Mouse (Mus musculus): ENCODE results near the gene Smyd1. TPM values are rescaled to one million over a fixed set of nuclear protein-coding genes. Genes with fewer than 3 reads are reported as not detected.
"Not testable (repeated sequence)": the region's sequence is repeated elsewhere in the genome, so short reads cannot be mapped to it uniquely, and the experiment has no call there.

Smyd1 gene
- total and polyA plus RNA-seq, 3 experiments: 0.08 to 0.37 (median 0.08) TPM

DNA sequence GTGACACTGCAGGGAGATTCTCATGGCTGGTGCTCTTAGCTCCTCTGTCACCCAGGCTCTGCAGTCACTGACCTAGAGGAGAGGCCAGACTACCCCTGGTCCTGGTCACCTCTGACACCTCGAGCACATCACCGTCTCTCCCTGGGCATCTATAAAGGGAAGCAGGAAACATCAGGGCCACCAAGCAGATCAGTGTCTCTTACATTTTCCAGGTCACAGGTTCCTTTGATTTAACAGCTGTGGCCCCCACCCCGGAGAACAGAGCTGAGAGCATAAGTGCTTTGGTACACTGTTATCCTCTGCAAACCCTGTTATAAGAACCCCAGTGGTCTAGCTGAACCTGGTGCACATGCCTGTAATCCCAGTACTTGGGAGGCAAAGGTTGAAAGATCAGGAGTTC is 11.0 kb upstream of the Smyd1 start:
- dilution Hi-C loops (cut with MboI; ENCODE audit: extremely low pct_ligation_motif_present, extremely low pct_unique_long_range_greater_than_20kb, low sequenced_read_pairs): no loop called here
- H3K4me2 ChIP-seq (ENCODE audit: insufficient read depth, low read depth, poor library complexity, severe bottlenecking): no peak overlapping the region
- H3K9me3 ChIP-seq (replicated peaks; ENCODE audit: low read length): no peaks in the 10 kb centered on the region
- H3K79me2 ChIP-seq (replicated peaks; ENCODE audit: control insufficient read depth, extremely low read depth, insufficient read depth, poor library complexity, severe bottlenecking): no peaks in the 10 kb centered on the region
- no peaks in the 10 kb centered on the region for H3K27me3 ChIP-seq (replicated peaks)
- in situ Hi-C loops (cut with MboI; ENCODE audit: low pct_ligation_motif_present, low pct_unique_long_range_greater_than_20kb, low sequenced_read_pairs): no loop called here
- no peak overlapping the region for H3K4me3 ChIP-seq (replicated peaks in 1 of 3; ENCODE audit: low read depth in 2 of 3, low read length in 2 of 3, poor library complexity in 1 of 3)
- H3K4me1 ChIP-seq (ENCODE audit: control insufficient read depth in 1 of 2, insufficient read depth in 2 of 2): no peaks in the 10 kb centered on the region
- no peaks in the 10 kb centered on the region for H3K36me3 ChIP-seq (replicated peaks in 1 of 2; ENCODE audit: control insufficient read depth in 1 of 2, insufficient read depth in 1 of 2, low read length in 1 of 2)
- DNase-seq (ENCODE audit: extremely low read depth): no peak
- no peak for TF ChIP-seq ZC3H11A (IDR thresholded peaks at IDR 0.05; ENCODE audit: low read depth, low read length)
- TF ChIP-seq MEF2A (IDR thresholded peaks at IDR 0.05; ENCODE audit: borderline replicate concordance, low read depth, low read length): no peak
- TF ChIP-seq ZNF384 (IDR thresholded peaks at IDR 0.05; ENCODE audit: low read depth, low read length): no peak
- no peak for TF ChIP-seq SMC3 (IDR thresholded peaks at IDR 0.05; ENCODE audit: low read depth, low read length)
- TF ChIP-seq MAX (IDR thresholded peaks at IDR 0.05; ENCODE audit: low read length): no peak
- TF ChIP-seq EP300 (IDR thresholded peaks at IDR 0.05; ENCODE audit: low read length): no peak
- no peak for TF ChIP-seq USF1 (IDR thresholded peaks at IDR 0.05; ENCODE audit: low read depth, low read length)
- no peak for TF ChIP-seq JUND (conservative IDR thresholded peaks at IDR 0.05; ENCODE audit: low read depth, low read length)
- no peak for TF ChIP-seq ZKSCAN1 (IDR thresholded peaks at IDR 0.05; ENCODE audit: borderline replicate concordance, low read depth, low read length)
- TF ChIP-seq CHD2 (IDR thresholded peaks at IDR 0.05; ENCODE audit: low read length): no peak
- TF ChIP-seq POLR2A (IDR thresholded peaks at IDR 0.05; ENCODE audit: low read depth, low read length): no peak
- no peak for TF ChIP-seq NELFE (IDR thresholded peaks at IDR 0.05; ENCODE audit: low read depth, low read length)
- no peak for TF ChIP-seq MAZ (IDR thresholded peaks at IDR 0.05; ENCODE audit: low read depth, low read length)
- TF ChIP-seq JUN (IDR thresholded peaks at IDR 0.05; ENCODE audit: insufficient read depth, low read depth, low read length): no peak
- TF ChIP-seq UBTF (IDR thresholded peaks at IDR 0.05; ENCODE audit: low read depth, low read length): no peak
- H3K27ac ChIP-seq (ENCODE audit: insufficient read depth, low read depth): no peak overlapping the region
- no peak overlapping the region for H3K9ac ChIP-seq (ENCODE audit: insufficient read depth, low read depth)

DNA sequence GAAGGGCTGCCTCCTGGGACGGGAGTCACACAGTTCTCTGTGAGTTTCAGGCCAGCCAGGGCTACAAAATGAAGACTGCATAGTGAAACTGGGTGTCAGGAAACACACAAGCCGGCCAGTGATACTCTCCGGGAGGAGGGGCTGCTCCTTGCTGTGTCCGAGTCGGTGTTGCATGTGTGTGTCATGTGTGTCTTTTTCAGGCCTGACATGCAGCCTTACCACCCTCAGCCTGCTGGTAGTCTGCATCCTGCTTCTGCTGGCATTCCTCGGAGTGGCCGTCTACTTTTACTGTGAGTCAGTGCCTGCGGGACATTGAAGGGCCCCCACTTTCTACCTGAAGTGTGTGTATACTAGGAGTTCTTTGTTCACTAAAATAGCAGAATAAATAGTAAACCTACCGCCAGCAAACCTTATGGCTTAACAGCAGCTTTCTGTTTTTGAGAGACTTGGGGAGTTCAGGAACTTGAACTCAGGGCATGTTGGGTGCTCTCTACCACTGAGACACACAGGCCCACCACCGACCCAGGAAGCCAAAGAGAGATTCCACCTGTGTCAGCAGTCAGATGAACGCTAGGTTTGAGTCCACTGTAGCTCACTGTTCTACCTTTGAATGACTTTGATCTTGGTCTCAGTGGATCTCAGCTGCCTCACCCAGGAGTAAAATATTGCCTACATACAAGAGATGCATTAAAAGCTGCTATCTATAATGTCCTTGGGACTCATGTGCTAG is 10.4 kb upstream of the Smyd1 start:
- dilution Hi-C loops (cut with MboI; ENCODE audit: extremely low pct_ligation_motif_present, extremely low pct_unique_long_range_greater_than_20kb, low sequenced_read_pairs): no loop called here
- H3K27me3 ChIP-seq (replicated peaks): no peaks in the 10 kb centered on the region
- H3K9ac ChIP-seq (ENCODE audit: insufficient read depth, low read depth): no peak overlapping the region
- no peak overlapping the region for H3K4me2 ChIP-seq (ENCODE audit: insufficient read depth, low read depth, poor library complexity, severe bottlenecking)
- no peak for TF ChIP-seq E2F4 (IDR thresholded peaks at IDR 0.05; ENCODE audit: insufficient replicate concordance, low read depth, low read length)
- TF ChIP-seq JUND (conservative IDR thresholded peaks at IDR 0.05; ENCODE audit: low read depth, low read length): no peak
- no peak for TF ChIP-seq USF2 (conservative IDR thresholded peaks at IDR 0.05; ENCODE audit: low read depth, low read length)
- no peak for TF ChIP-seq MEF2A (IDR thresholded peaks at IDR 0.05; ENCODE audit: borderline replicate concordance, low read depth, low read length)
- TF ChIP-seq MAZ (IDR thresholded peaks at IDR 0.05; ENCODE audit: low read depth, low read length): no peak
- no peak for TF ChIP-seq MXI1 (IDR thresholded peaks at IDR 0.05; ENCODE audit: low read depth, low read length)
- no peak for TF ChIP-seq MYC (IDR thresholded peaks at IDR 0.05; ENCODE audit: low read depth, low read length)
- no peak for TF ChIP-seq TCF12 (IDR thresholded peaks at IDR 0.05; ENCODE audit: low read depth, low read length)
- TF ChIP-seq ZKSCAN1 (IDR thresholded peaks at IDR 0.05; ENCODE audit: borderline replicate concordance, low read depth, low read length): no peak
- no peak for TF ChIP-seq PAX5 (IDR thresholded peaks at IDR 0.05; ENCODE audit: low read length)
- no peak for TF ChIP-seq IRF4 (IDR thresholded peaks at IDR 0.05; ENCODE audit: low read depth, low read length)
- TF ChIP-seq TBP (conservative IDR thresholded peaks at IDR 0.05; ENCODE audit: low read depth, low read length): no peak
- TF ChIP-seq SMC3 (IDR thresholded peaks at IDR 0.05; ENCODE audit: low read depth, low read length): no peak
- no peak for TF ChIP-seq ZMIZ1 (IDR thresholded peaks at IDR 0.05; ENCODE audit: low read depth, low read length)
- no peak for TF ChIP-seq CTCF (conservative IDR thresholded peaks at IDR 0.05 in 1 of 2, IDR thresholded peaks at IDR 0.05 in 1 of 2; ENCODE audit: low read depth in 2 of 2, low read length in 2 of 2)
- TF ChIP-seq SIN3A (IDR thresholded peaks at IDR 0.05; ENCODE audit: low read length): no peak
- TF ChIP-seq JUN (IDR thresholded peaks at IDR 0.05; ENCODE audit: insufficient read depth, low read depth, low read length): no peak
- no peaks in the 10 kb centered on the region for H3K9me3 ChIP-seq (replicated peaks; ENCODE audit: low read length)
- no peak for DNase-seq (ENCODE audit: extremely low read depth)
- no peaks in the 10 kb centered on the region for H3K79me2 ChIP-seq (replicated peaks; ENCODE audit: control insufficient read depth, extremely low read depth, insufficient read depth, poor library complexity, severe bottlenecking)
- H3K4me1 ChIP-seq (ENCODE audit: control insufficient read depth in 1 of 2, insufficient read depth in 2 of 2): no peaks in the 10 kb centered on the region
- H3K4me3 ChIP-seq (replicated peaks in 1 of 3; ENCODE audit: low read depth in 2 of 3, low read length in 2 of 3, poor library complexity in 1 of 3): no peak overlapping the region
- in situ Hi-C loops (cut with MboI; ENCODE audit: low pct_ligation_motif_present, low pct_unique_long_range_greater_than_20kb, low sequenced_read_pairs): no loop called here
- no peak overlapping the region for H3K27ac ChIP-seq (ENCODE audit: insufficient read depth, low read depth)
- H3K36me3 ChIP-seq (replicated peaks in 1 of 2; ENCODE audit: control insufficient read depth in 1 of 2, insufficient read depth in 1 of 2, low read length in 1 of 2): no peaks in the 10 kb centered on the region

DNA sequence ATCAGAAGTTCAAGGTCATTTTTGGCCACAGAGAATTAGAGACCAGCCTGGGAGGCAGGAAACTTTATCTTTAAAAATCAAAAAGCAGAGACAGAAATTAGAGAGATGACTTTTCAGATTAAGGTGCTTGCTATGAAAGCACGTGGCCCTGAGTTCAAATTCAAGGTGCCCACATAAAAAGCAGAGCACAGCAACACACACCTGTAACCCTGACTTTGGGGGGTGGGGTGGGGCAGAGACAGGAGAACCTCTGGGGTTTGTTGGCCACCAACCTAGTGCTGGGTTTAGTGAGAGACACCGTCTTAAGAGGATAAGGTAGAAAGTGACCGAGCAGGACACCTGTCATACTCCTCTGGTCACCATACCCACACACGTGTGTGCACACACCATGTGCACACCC is 9.5 kb upstream of the Smyd1 start:
- in situ Hi-C loops (cut with MboI; ENCODE audit: low pct_ligation_motif_present, low pct_unique_long_range_greater_than_20kb, low sequenced_read_pairs); H3K9me3 ChIP-seq (replicated peaks; ENCODE audit: low read length); H3K4me3 ChIP-seq (replicated peaks in 1 of 3; ENCODE audit: low read depth in 2 of 3, low read length in 2 of 3, poor library complexity in 1 of 3); H3K36me3 ChIP-seq (replicated peaks in 1 of 2; ENCODE audit: control insufficient read depth in 1 of 2, insufficient read depth in 1 of 2, low read length in 1 of 2); H3K9ac ChIP-seq (ENCODE audit: insufficient read depth, low read depth); H3K4me1 ChIP-seq (ENCODE audit: control insufficient read depth in 1 of 2, insufficient read depth in 2 of 2); dilution Hi-C loops (cut with MboI; ENCODE audit: extremely low pct_ligation_motif_present, extremely low pct_unique_long_range_greater_than_20kb, low sequenced_read_pairs); H3K27me3 ChIP-seq (replicated peaks); H3K27ac ChIP-seq (ENCODE audit: insufficient read depth, low read depth); H3K79me2 ChIP-seq (replicated peaks; ENCODE audit: control insufficient read depth, extremely low read depth, insufficient read depth, poor library complexity, severe bottlenecking); H3K4me2 ChIP-seq (ENCODE audit: insufficient read depth, low read depth, poor library complexity, severe bottlenecking); DNase-seq (ENCODE audit: extremely low read depth): not testable (repeated sequence)
